ENCODE assay signal across 8 mouse cellular contexts in genomic region chr15:99772277-99772880, GRCm38 (mm10). TPM values are rescaled to one million over a fixed set of nuclear protein-coding genes. Genes with fewer than 3 reads are reported as not detected.
DNase-seq lines count a peak whose midpoint lies in the region; ATAC-seq and TF ChIP-seq lines count a peak whose summit lies in the region.

No protein-coding gene starts in this region.

- peak; percentile 93 for DNase-seq in CD4-positive helper T cell, adult 2 months (ENCODE audit: low read depth, low spot score)
- DNase-seq in brain, embryonic 14.5 days (ENCODE audit: low read depth), result peak; percentile 92
- DNase-seq in liver, result peak; percentile 86
- peak; percentile 26 to 63 for DNase-seq in monocyte, adult 2 months (ENCODE audit: low read depth in 1 of 2, low spot score in 2 of 2)
- DNase-seq in spleen, postnatal 14 days (ENCODE audit: low spot score in 2 of 2), result peak; percentile 65 to 70

- TF ChIP-seq CTCF in brain, embryonic 14.5 days (IDR thresholded peaks at IDR 0.05; ENCODE audit: borderline replicate concordance, extremely low read depth, insufficient read depth, insufficient read length), result no peak

- peak overlapping the region; percentile 94 for H3K4me2 ChIP-seq in heart, embryonic 11.5 days
- H3K4me2 ChIP-seq in kidney, embryonic 16.5 days (replicated peaks; ENCODE audit: low read depth, low read length), result peak overlapping the region; percentile 72

- H3K4me3 ChIP-seq in erythroblast, embryonic 14.5 days (replicated peaks), result peak overlapping the region; percentile 68
- peak overlapping the region; percentile 63 for H3K4me3 ChIP-seq in heart, embryonic 11.5 days (ENCODE audit: low read depth, low read length)
- peak overlapping the region; percentile 86 for H3K4me3 ChIP-seq in kidney, embryonic 16.5 days (ENCODE audit: low read length)

- H3K9me3 ChIP-seq in erythroblast, embryonic 14.5 days (ENCODE audit: control insufficient read depth, low read length), result no peaks in the 10 kb centered on the region
- H3K9me3 ChIP-seq in heart, embryonic 11.5 days (replicated peaks; ENCODE audit: control insufficient read depth, low read length), result no peaks in the 10 kb centered on the region
- no peaks in the 10 kb centered on the region for H3K9me3 ChIP-seq in kidney, embryonic 16.5 days (ENCODE audit: low read length)

- peaks cover 13% of the 10 kb centered on the region for H3K27me3 ChIP-seq in erythroblast, embryonic 14.5 days (ENCODE audit: control insufficient read depth)
- H3K27me3 ChIP-seq in heart, embryonic 11.5 days (ENCODE audit: control insufficient read depth, insufficient read depth, low read length), result no peaks in the 10 kb centered on the region
- no peaks in the 10 kb centered on the region for H3K27me3 ChIP-seq in kidney, embryonic 16.5 days (ENCODE audit: insufficient read depth, low read length)

- H3K36me3 ChIP-seq in erythroblast, embryonic 14.5 days (ENCODE audit: control insufficient read depth), result no peaks in the 10 kb centered on the region
- no peaks in the 10 kb centered on the region for H3K36me3 ChIP-seq in heart, embryonic 11.5 days (ENCODE audit: control insufficient read depth, insufficient read depth, low read length)
- H3K36me3 ChIP-seq in kidney, embryonic 16.5 days (ENCODE audit: insufficient read depth, low read length), result no peaks in the 10 kb centered on the region; the same call in 1 of the 2 replicates

- TF ChIP-seq POLR2A in brain, embryonic 14.5 days (IDR thresholded peaks at IDR 0.05; ENCODE audit: borderline replicate concordance, extremely low read depth, insufficient read depth, insufficient read length, poor library complexity, severe bottlenecking), result peak; percentile 85

- WGBS in heart, embryonic 11.5 days (ENCODE audit: insufficient replicate concordance), result under 1% methylated on average over 32 of the region's 41 CpGs
- 0% methylated on average over 37 of the region's 41 CpGs for WGBS in kidney, embryonic 16.5 days

- peak; percentile 89 for ATAC-seq in heart, embryonic 11.5 days (replicated peaks; ENCODE audit: insufficient number of reproducible peaks, low FRiP score, low TSS enrichment)
- ATAC-seq in kidney, embryonic 16.5 days (ENCODE audit: low FRiP score, low TSS enrichment), result peak; percentile 98

- peak overlapping the region; percentile 78 for H3K9ac ChIP-seq in heart, embryonic 11.5 days (ENCODE audit: low read depth, low read length)
- peak overlapping the region; percentile 92 for H3K9ac ChIP-seq in kidney, embryonic 16.5 days (replicated peaks; ENCODE audit: low read length)

- H3K4me1 ChIP-seq in erythroblast, embryonic 14.5 days (ENCODE audit: control insufficient read depth), result peaks cover 19% of the 10 kb centered on the region
- peaks cover 10% of the 10 kb centered on the region for H3K4me1 ChIP-seq in heart, embryonic 11.5 days (ENCODE audit: control insufficient read depth, insufficient read depth, low read length)
- peaks cover 33% of the 10 kb centered on the region for H3K4me1 ChIP-seq in kidney, embryonic 16.5 days (ENCODE audit: insufficient read depth, low read length)

- peak overlapping the region; percentile 75 for H3K27ac ChIP-seq in heart, embryonic 11.5 days (ENCODE audit: low read depth, low read length)
- H3K27ac ChIP-seq in kidney, embryonic 16.5 days (ENCODE audit: low read length), result peak overlapping the region; percentile 96

RNA-seq across cellular contexts. Expression of gene Cers5, which starts 0.3 kb away (rescaled TPM):
- polyA plus RNA-seq in brain, embryonic 14.5 days (2012; rRNA removed), result 61.1 and 69.4 TPM in 2 replicates
- 0.04 TPM in 1 of 2 replicates, not detected in the other for polyA plus RNA-seq in erythroblast, embryonic 14.5 days (2012)
- 52.7 and 56.1 TPM in 2 replicates for polyA plus RNA-seq in heart, embryonic 11.5 days (2014; fragmentation: Nextera tagmentation; extraction: Ambion mirVana)
- polyA plus RNA-seq in kidney, embryonic 16.5 days (2015; fragmentation: Nextera tagmentation; extraction: Ambion mirVana), result 86.2 and 87.2 TPM in 2 replicates

RNA-seq across cellular contexts. Expression of gene Cox14, which starts 47.0 kb away (rescaled TPM):
- polyA plus RNA-seq in brain, embryonic 14.5 days (2012; rRNA removed), result 149 and 249 TPM in 2 replicates
- 5.7 and 7.1 TPM in 2 replicates for polyA plus RNA-seq in erythroblast, embryonic 14.5 days (2012)
- polyA plus RNA-seq in heart, embryonic 11.5 days (2014; fragmentation: Nextera tagmentation; extraction: Ambion mirVana), result 176 and 187 TPM in 2 replicates
- 193 and 197 TPM in 2 replicates for polyA plus RNA-seq in kidney, embryonic 16.5 days (2015; fragmentation: Nextera tagmentation; extraction: Ambion mirVana)

RNA-seq across cellular contexts. Expression of gene Gpd1, which starts 55.1 kb away (rescaled TPM):
- 3.4 and 4.5 TPM in 2 replicates for polyA plus RNA-seq in brain, embryonic 14.5 days (2012; rRNA removed)
- polyA plus RNA-seq in erythroblast, embryonic 14.5 days (2012), result 0.07 and 0.15 TPM in 2 replicates
- 0.62 and 0.63 TPM in 2 replicates for polyA plus RNA-seq in heart, embryonic 11.5 days (2014; fragmentation: Nextera tagmentation; extraction: Ambion mirVana)
- 45.4 and 46.1 TPM in 2 replicates for polyA plus RNA-seq in kidney, embryonic 16.5 days (2015; fragmentation: Nextera tagmentation; extraction: Ambion mirVana)

Comparison
In these comparisons a context has a peak if more than half of its experiments do, and no peak if none do; other contexts are left out.
1. Peak in every context shown above with its lines: DNase-seq, ATAC-seq, H3K4me3 ChIP-seq and H3K27ac ChIP-seq.
2. RNA of gene Cers5, which starts 0.3 kb away (polyA plus RNA-seq): 86.2 to 87.2 TPM in kidney, embryonic 16.5 days, 61.1 to 69.4 TPM in brain, embryonic 14.5 days and 52.7 to 56.1 TPM in heart, embryonic 11.5 days; 0.04 TPM in erythroblast, embryonic 14.5 days; every median in the first group is over 10 times any median in the second.
3. RNA of gene Cox14, which starts 47.0 kb away (polyA plus RNA-seq): 193 to 197 TPM in kidney, embryonic 16.5 days, 176 to 187 TPM in heart, embryonic 11.5 days and 149 to 249 TPM in brain, embryonic 14.5 days; 5.7 to 7.1 TPM in erythroblast, embryonic 14.5 days; every median in the first group is over 10 times any median in the second.